Mouse (Mus musculus) forebrain, embryonic 16.5 days (tissue): ENCODE results near the gene Qk. TPM values are rescaled to one million over a fixed set of nuclear protein-coding genes. Genes with fewer than 3 reads are reported as not detected.
A peak's percentile ranks its signal among the peaks of the same experiment; 100 is the strongest.

Experiments used
- ATAC-seq: fragments of 200-750 bp; cut with Nextera tagmentation; 2 replicates; pipeline ENCODE4 v1.8.0; 2017; ENCODE audit warnings: mild to moderate bottlenecking, moderate library complexity
- H3K27ac ChIP-seq: fragments of 300-500 bp; sonication (generic); 2 replicates; pipeline ENCODE4 v1.5.1; 2014; ENCODE audit warnings: low read length, control low read depth
- H3K27me3 ChIP-seq: fragments of 300-500 bp; sonication (generic); replicated peaks from 2 replicates; pipeline ENCODE4 v1.6.1; 2014; ENCODE audit warnings: low read length; ENCODE audit not compliant: control insufficient read depth, insufficient read depth
- H3K36me3 ChIP-seq: fragments of 300-500 bp; sonication (generic); 2 replicates; pipeline ENCODE4 v1.6.1; 2014; ENCODE audit not compliant: control insufficient read depth, insufficient read depth
- H3K4me1 ChIP-seq: fragments of 300-500 bp; sonication (generic); replicated peaks from 2 replicates; pipeline ENCODE4 v1.6.1; 2014; ENCODE audit warnings: low read length; ENCODE audit not compliant: control insufficient read depth, insufficient read depth
- H3K4me2 ChIP-seq: fragments of 300-500 bp; sonication (generic); 2 replicates; pipeline ENCODE4 v1.6.1; 2014; ENCODE audit warnings: mild to moderate bottlenecking, low read length, control low read depth
- H3K4me3 ChIP-seq: fragments of 300-500 bp; sonication (generic); replicated peaks from 2 replicates; pipeline ENCODE4 v1.5.1; 2014; ENCODE audit warnings: mild to moderate bottlenecking, low read length, control low read depth
- H3K9ac ChIP-seq: fragments of 300-500 bp; sonication (generic); replicated peaks from 2 replicates; pipeline ENCODE4 v1.6.1; 2014; ENCODE audit warnings: low read depth, low read length, control low read depth
- H3K9me3 ChIP-seq: fragments of 300-500 bp; sonication (generic); 2 replicates; pipeline ENCODE4 v1.6.1; 2016; ENCODE audit warnings: low read length; ENCODE audit not compliant: control insufficient read depth
- WGBS: fragments of 180-500 bp; shearing (Covaris S2); extraction: QIAGEN DNeasy Blood & Tissue Kit; methylation state at CpG from one replicate; pipeline ENCODE4 v1.1.7; 2014; 5-methylcytosine and 5-hydroxymethylcytosine counted together
- polyA plus RNA-seq: library from polyadenylated mRNA; unstranded; fragments of >200 nt; fragmentation: Nextera tagmentation; extraction: Ambion mirVana; gene quantifications from 2 replicates; pipeline ENCODE4 v1.2.1, GENCODE M21; 2015

Qk gene
- polyA plus RNA-seq, 1 experiment from 2014 or later, result 37.6 TPM

DNA sequence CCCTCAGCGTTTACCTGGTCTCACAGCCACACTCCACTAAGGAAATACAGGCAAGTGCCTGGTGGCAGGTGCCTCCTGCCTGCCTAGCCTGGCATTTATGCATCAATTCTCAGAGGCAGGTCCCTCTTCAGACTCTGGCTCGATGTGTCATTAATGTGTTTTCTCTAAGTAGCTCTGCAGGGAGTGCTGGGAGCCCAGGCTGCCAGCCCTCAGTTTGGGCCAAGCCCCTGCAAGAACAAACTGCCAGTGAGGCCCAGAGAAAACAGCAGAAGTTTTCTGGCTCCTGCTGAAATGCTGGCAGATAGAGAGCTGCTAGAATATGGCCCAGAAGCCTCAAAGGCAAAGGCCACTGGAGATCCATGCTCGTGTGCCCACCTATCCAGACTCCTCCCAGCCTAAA, 131.2 kb downstream of the Qk start:
- H3K9ac ChIP-seq, result no peak overlapping the region
- H3K36me3 ChIP-seq, result no peaks in the 10 kb centered on the region
- WGBS, result 49% methylated on average over 3 of the region's 3 CpGs
- no peak overlapping the region for H3K27ac ChIP-seq
- no peaks in the 10 kb centered on the region for H3K9me3 ChIP-seq
- peaks cover 11% of the 10 kb centered on the region; the same call in 1 of the 2 replicates for H3K4me1 ChIP-seq
- no peak overlapping the region for H3K4me3 ChIP-seq
- H3K27me3 ChIP-seq, result no peaks in the 10 kb centered on the region
- no peak for ATAC-seq
- H3K4me2 ChIP-seq, result no peak overlapping the region

GRCm38 (mm10) chr17:10187431-10188020, 132.1 kb downstream of the Qk start:
- H3K4me3 ChIP-seq, result no peak overlapping the region

GRCm38 (mm10) chr17:10181761-10182160, 137.9 kb downstream of the Qk start:
- no peak overlapping the region for H3K9ac ChIP-seq
- ATAC-seq, result no peak
- H3K27ac ChIP-seq, result no peak overlapping the region
- H3K9me3 ChIP-seq, result no peaks in the 10 kb centered on the region
- WGBS, result 70% methylated on average over 6 of the region's 6 CpGs
- no peak overlapping the region for H3K4me2 ChIP-seq
- H3K4me3 ChIP-seq, result no peak overlapping the region
- no peaks in the 10 kb centered on the region for H3K36me3 ChIP-seq
- H3K4me1 ChIP-seq, result 0 out of 2 replicates have a peak, but pooled peaks cover 8% of the 10 kb centered on the region
- no peaks in the 10 kb centered on the region for H3K27me3 ChIP-seq

More at GRCm38 (mm10) chr17:10187431-10188020, 132.1 kb downstream of the Qk start:
- Histone ChIP-seq H3K9ac (no peak overlapping the region), H3K27ac (0 out of 2 replicates have a peak overlapping the region, but pooled peaks have one; percentile 5), H3K4me1 (peaks cover 11% of the 10 kb centered on the region; the same call in 1 of the 2 replicates), H3K36me3 (no peaks in the 10 kb centered on the region), H3K27me3 (no peaks in the 10 kb centered on the region), H3K4me2 (no peak overlapping the region), H3K9me3 (no peaks in the 10 kb centered on the region)
- ATAC-seq, result no peak
- WGBS, result 61% methylated on average over 4 of the region's 4 CpGs

GRCm38 (mm10) chr17:10177096-10177495, 142.6 kb downstream of the Qk start:
- no peak overlapping the region for H3K4me2 ChIP-seq
- H3K9ac ChIP-seq, result no peak overlapping the region
- 18% methylated on average over 5 of the region's 5 CpGs for WGBS
- no peak overlapping the region for H3K27ac ChIP-seq
- H3K4me1 ChIP-seq, result 0 out of 2 replicates have a peak, but pooled peaks cover 8% of the 10 kb centered on the region
- no peaks in the 10 kb centered on the region for H3K36me3 ChIP-seq
- no peaks in the 10 kb centered on the region for H3K27me3 ChIP-seq
- H3K9me3 ChIP-seq, result no peaks in the 10 kb centered on the region
- ATAC-seq, result no peak
- H3K4me3 ChIP-seq, result no peak overlapping the region

GRCm38 (mm10) chr17:10161258-10161657, 158.4 kb downstream of the Qk start:
- no peak for ATAC-seq
- Histone ChIP-seq H3K4me2 (no peak overlapping the region), H3K4me3 (no peak overlapping the region), H3K9ac (no peak overlapping the region), H3K27me3 (no peaks in the 10 kb centered on the region), H3K4me1 (no peaks in the 10 kb centered on the region), H3K9me3 (peaks cover 2% of the 10 kb centered on the region; the same call in 1 of the 2 replicates), H3K36me3 (no peaks in the 10 kb centered on the region), H3K27ac (no peak overlapping the region)
- 91% methylated on average over 3 of the region's 3 CpGs for WGBS

DNA sequence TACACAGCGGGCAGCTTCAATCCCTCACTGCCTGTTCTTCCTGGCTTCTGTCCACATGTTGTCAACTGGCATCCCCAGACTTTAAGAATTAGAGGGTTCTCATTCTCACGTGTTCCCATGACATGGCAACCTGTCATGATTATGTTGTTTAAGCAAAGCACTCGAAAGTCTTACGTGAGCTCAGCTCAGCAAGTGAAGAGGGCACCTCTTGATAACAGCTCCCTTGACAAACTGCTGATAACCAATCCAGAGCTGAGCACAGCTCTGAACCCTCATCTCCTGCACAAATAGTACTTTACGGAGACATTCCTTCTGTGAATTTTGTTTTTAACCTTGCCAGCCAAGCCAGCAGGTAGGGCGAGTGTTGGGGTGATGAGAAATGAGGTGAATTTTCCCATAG, 159.2 kb downstream of the Qk start:
- H3K4me2 ChIP-seq, result no peak overlapping the region
- H3K9ac ChIP-seq, result no peak overlapping the region
- H3K9me3 ChIP-seq, result peaks cover 2% of the 10 kb centered on the region; the same call in 1 of the 2 replicates
- H3K27ac ChIP-seq, result no peak overlapping the region
- no peaks in the 10 kb centered on the region for H3K4me1 ChIP-seq
- no peaks in the 10 kb centered on the region for H3K27me3 ChIP-seq
- ATAC-seq, result no peak
- H3K4me3 ChIP-seq, result no peak overlapping the region
- H3K36me3 ChIP-seq, result no peaks in the 10 kb centered on the region
- WGBS, result 90% methylated on average over 6 of the region's 6 CpGs

DNA sequence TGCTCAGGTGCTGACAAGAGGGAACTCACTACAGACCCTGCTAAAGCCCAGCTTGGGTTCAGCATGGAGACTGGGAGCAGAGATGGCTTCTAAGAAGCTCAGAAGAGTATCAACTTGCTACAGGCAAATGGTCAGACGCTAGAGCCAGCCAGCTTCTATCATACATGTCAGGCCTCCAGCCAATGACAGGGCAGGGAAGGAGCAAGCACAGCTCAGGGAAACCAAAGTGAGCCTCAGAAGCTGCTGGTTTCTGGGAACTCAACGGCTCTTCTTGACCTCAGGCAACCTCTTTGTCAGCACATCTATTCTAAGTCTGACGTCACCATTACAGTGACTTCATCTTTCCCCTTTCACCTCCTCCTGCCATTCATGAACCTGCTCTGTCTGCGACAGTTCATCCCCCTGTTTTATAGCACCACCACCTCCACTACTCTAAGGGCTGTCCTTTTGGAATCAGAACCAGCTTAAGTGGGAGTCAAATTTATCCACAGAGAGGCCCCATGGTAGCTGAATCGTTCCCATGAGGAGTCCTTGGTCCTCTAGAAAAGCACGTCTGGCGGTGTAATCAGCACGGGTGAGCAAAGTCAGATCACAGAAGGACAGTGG, 166.7 kb downstream of the Qk start:
- H3K4me2 ChIP-seq, result no peak overlapping the region

More for the DNA sequence above, 166.7 kb downstream of the Qk start:
- ATAC-seq, result no peak
- no peak overlapping the region for H3K4me3 ChIP-seq
- H3K36me3 ChIP-seq, result no peaks in the 10 kb centered on the region
- WGBS, result 70% methylated on average over 8 of the region's 8 CpGs
- no peaks in the 10 kb centered on the region for H3K27me3 ChIP-seq
- no peaks in the 10 kb centered on the region for H3K4me1 ChIP-seq
- H3K27ac ChIP-seq, result no peak overlapping the region
- H3K9me3 ChIP-seq, result peaks cover 2% of the 10 kb centered on the region; the same call in 1 of the 2 replicates
- H3K9ac ChIP-seq, result no peak overlapping the region
